Mouse (Mus musculus) spleen, postnatal 36 days (tissue): ENCODE measurements around the gene Zfp362.

ENCODE experiments used
- DNase-seq, 2 experiments: peaks; one replicate each; pipeline ENCODE4 v3.0.0; 2022; ENCODE audit warnings: low spot score in 2 of 2, mixed read lengths in 1 of 2

Gene Zfp362

DNA sequence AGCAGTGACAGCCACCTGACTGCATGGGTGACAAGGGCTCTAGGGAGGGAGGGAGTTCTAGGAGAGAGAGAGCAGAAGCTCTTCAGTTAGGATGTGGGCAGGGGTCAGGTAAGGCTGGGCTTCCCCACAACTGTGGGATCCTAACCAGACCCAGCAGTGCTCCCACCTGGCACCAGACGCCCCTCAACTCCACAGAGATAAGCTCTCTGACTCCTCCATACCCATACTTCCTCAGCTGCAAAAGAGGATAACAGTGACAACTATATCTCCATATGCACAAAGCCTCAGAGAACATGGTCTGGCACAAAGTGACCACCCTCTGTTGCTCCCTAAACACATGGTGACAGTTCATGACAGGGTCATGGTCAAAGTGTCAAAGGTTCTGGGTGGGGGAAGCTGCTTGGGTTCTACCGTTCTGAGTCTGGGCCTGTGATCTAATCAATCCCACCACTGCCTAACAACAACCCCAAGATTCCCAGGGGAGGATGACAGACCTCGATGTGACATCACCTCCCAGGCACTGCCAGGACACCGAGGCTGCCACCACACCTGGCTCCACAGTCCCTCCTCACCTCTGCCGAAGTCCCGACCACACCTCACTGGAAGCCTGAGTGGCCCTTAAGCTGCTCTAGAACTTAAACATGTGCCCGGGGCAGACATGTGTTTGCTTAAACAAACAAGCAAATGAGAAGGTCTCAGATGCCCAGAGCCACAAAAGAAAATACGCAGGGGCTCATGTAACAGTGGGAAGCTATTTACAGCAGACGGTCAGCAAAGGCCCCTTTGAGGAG is 4.0 kb downstream of the Zfp362 start:
- DNase-seq: no peak

DNA sequence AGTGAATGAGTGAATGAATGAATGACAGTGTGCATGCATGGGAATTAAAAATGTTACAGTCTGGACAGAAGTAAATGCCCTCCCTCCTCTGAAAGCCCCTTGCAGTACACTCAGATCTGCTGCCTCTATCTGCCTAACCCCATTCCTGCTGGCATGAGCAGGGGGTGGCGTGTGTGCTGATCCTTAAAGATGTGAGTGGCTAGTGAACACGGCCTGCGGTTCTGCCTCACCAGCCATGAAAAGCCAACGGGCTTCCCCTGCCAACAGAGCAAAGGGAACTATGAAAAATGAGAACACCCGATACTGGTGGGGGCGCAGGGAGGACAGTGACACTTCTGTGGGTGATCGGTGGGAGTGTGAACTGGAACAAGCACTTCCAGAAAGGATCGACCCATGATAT is 9.1 kb downstream of the Zfp362 start:
- DNase-seq: no peak

DNA sequence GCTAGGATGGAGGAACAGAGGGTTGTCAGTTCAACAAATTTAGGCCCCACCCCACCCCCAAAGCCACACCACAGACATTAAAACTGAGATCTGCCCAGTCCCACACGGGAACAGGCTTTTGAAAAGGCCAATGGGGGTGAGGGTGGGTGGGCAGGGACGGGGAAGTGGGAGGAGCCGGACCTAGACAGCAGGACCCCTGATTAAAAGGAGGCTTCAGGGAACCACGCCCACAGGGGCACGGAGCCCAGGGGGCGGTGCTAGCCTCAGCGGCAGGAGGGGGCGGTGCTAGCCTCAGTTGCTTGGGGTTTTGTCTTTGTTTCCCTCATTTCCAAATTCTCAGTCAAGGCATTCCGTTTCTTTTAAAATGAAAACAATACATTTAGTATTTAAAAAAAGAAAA is 10.2 kb downstream of the Zfp362 start:
- DNase-seq: no peak

DNA sequence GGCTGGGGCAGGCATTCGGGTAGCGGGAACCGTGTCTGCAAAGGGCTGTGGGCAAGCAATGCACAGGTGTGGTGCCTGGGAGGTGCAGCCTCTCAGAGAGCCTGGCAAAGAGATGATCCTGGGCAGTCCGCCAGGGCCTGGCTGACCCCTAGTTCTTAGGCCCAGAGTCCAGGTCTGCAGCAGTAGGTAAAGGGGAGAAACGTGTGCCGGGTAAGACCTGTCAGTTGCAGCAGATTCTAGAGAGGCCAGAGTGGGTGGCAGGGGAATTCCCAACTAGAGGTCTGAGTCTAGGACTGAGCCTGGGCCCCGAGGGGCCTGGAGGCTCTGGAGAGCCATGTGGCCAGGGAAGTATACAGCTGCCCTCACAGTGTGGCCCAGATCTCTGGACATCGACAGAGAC is 11.6 kb downstream of the Zfp362 start:
- no peak for DNase-seq

DNA sequence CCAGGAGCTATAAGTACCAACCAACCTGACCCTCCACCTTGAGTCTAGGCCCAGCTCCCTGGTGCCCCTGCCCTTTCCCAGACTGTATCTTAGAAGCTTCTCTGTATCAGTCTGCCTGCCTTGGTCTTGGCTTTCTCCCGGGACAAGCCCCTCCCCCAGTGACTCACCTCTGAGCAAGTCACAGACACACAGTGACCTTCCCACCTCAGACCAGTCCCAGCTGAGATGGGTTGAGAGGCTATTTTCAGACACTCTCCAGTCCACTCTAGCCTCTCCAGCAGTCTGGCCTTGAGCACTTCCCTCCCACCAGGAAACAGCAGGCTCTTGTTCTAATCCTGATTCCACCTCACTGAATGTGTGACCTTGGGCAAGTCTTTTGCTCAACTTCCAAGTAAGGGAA is 12.1 kb downstream of the Zfp362 start:
- no peak for DNase-seq

DNA sequence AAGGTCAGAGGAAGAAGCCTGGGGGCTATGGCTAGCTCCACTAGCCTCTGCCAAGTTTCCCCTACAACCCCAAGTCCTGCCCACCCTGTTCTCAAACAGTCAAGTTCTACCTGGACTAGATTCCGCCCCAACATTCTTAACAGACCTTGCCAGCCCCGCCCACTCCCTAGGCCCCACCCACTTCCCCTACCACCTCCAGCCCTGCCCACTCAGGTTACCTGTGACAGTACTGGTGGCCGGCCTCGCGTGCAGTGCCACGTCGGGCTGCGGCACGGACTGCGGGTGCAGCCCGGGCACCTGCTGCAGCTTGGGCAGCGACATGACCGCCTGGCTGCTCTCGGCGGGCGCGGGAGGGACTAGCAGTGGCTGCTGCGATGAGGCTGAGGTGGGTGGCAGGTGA is 16.2 kb downstream of the Zfp362 start:
- DNase-seq: no peak

DNA sequence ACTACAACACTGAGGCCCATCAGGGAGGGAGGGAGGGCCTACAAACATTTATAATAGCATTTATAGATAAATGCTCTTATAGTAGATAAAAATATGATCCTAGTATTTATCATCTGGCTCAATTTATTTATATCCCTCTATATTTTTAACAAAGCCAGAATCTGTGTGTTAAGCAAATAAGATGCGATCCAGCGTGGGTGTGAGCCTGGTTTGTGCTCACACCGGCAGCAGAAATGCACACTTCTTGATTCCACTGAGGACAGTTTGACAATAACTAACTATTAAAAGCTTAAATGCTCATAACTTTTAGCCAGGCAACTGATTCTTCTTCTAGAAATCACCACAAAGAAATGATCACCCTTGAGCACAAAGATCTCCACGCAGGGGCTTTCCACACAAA is 17.7 kb downstream of the Zfp362 start:
- no peak for DNase-seq

DNA sequence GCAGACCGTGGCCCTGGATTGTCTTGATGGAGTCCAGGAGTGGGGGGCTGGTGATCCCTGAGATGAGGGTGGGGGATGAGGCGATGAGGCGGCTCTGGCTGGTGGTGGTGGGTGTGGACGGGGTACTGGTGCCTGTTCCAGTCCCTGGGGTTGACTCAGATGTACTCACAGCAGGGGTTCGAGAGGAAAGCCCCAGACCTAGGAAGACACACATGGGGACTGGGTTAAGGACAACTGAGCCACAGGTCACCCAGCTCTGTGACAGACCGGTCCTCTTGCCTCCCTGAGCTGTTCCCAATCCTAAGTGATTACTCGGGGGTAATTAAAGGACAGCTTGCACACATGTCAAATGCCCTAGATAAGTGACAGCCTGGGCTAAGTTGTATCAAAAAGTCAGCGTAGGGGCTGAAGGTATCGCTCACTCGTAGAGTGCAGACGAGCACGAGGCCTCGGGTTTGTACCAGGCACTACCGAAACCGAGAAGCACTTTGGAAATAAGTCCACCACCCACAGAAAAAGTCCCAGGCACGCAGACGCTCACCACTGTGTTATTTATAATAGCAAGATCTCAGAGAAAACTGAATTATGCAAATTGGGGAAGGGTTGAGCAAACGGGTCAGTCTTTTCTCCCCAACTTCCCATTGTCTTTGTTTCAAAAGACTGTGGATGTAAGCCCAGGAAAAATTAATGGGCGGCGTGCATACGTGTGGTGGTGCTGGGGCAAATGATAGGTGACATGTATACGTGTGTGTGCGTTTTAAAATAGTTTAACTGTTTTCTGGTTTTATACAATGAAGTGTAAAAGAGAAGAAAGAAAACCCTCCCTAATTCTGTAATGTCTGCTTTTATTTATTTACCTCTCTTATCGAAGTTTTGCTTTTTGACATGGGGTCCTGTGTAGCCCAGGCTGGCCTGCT is 18.6 kb downstream of the Zfp362 start:
- DNase-seq: no peak

DNA sequence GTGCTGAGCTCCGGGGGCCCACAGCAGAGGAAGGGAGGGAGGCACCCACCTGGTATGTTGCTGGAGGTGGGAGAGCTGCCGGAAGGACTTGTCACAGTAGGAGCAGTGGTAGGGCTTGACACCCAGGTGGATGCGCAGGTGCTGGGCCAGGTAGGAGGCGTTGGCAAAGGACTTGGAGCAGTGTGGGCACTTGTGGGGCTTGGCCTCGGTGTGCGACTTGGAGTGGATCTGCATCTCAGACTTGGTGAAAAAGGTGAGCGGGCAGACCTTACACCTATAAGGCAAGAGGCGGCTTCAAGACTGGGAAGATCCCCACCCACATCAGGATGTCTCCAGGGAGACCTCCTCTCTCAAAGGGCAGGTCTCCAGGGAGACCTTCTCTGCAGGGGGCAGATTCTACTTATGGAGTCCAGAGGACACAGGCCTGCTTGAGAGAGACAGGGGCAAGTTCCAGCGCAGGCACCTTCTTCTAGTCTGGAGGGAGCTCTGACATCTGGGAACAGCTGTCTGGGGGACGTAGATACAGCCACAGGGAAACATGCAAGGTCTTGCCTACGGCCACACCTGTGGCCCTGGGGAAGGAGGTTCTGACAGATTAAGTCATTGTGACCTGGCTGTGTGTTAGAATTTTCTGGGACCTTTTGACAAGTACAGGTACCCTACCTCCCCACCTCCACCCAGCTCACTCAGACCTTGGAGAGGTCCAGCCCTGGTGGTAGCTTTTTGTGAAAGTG is 19.8 kb downstream of the Zfp362 start:
- no peak for DNase-seq

DNA sequence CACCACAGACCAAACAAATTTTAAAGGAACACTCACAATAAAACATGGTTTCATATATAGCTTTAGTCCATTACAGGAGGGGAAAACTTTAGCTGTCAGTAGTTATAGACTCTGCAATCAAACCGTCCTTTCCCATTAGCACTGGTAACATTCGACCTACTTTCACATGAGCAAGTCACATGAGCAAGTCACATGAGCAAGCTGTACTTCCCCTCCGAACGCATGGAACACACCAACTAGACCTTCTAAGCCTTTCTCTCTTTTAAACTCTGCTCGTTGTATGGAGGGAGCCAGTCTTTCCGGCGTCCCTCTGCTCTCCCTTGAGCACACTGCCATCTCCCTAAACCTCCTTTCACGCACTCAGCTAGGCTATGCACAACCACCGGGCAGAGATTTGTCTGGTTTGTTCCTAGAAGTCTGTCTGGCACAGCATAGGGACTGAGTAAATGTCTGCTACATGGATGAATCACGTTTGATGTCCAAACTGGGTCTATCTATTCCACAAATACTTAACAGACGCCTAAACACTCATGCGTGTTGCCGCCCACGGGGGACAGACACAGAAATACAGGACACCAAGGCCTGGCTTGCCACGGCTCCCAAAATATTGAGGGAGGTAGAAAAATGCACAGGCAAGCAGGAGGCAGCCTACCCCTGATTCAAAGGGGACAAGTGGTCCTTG is 20.8 kb downstream of the Zfp362 start:
- DNase-seq: no peak

DNA sequence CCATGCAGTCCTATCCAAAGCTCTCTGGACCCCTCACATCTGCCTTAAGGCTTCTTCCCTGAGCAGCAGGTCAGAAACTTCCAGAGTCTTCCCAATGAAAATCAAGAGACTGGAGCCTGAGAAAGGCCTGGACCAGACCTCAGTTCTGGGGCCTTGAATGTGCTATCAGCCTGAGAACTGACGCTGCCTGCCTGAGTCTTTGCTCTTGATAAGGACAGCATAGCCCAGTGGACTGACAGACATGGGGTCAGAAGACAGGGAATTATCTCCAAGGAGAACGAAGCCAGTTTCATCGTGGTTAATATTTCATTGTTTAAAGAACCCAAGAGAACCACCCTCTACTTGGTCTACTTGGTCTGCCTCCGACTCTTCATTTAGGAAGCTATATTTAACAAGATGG is 23.2 kb downstream of the Zfp362 start:
- no peak for DNase-seq

DNA sequence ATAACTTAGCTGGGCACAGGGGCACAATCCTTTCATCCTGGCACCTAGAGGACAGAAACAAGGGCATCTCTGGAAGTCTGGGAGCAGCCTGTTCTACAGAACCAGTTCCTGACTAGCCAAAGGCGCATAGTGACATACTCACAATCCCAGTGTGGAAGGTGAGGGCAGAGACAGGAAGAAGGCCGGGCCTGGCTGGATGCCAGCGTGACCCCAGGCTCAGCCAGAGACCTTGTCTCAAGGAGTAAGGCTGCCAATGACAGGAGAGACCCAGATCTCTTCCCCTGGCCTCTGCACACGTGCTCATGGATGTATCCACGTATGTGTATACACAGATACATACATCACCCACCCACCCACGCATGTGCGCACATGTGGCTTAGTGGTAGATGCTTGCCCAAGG is 23.8 kb downstream of the Zfp362 start:
- no peak for DNase-seq

DNA sequence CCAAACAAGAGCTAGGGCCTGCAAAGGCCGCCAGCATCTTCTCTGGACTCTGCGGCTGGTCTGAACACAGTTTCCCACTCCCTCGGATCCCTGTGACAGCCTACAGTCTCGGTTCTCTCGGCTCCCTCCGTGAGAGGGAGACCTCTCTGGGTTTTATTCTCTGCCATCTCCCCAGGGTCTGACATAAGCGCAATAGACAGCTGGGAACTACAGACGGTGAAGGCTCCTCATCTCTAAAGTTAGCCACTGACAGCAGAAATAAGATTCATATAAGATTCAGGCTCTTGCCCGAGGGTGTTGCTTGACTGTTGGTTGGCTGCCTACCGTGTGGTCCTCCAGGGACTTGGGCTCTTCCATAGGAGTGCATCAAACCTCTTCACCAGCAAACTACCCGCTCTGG is 28.3 kb downstream of the Zfp362 start:
- no peak for DNase-seq

DNA sequence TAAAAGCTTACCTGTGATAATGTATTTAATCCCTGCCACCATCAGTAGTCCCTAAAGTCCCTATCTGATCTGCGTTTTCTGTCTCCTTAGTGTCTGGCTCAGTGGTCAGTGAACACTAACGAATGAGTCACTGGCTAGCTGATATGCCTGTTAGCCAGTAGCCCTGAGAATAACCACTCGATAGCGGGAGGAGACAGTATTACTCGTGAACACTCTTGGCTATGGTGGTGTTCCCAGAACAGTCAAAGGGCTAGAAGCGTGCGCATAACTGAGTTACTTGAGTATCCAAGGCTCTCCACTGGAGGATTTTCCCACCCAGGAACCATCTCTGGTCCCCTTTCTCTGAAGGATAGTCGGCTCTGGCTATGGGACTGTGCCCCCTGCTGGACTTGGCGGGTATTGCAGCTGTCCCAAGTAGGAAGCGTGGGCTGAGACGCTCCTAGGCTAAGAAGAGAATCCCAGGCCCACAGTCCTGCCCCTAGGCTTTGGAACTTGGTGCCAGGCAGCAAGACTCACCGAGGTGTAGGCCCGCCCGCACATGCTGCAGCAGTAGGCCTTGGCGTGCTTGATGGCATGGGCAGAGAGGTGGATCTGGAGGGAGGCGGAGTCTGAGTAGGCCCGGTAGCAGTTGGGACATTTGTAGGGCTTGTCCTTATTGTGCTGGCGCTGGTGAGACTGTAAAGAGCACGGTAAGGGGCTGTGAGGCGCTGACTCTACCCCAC is 29.1 kb downstream of the Zfp362 start:
- DNase-seq: peak; percentile 45 to 46

DNA sequence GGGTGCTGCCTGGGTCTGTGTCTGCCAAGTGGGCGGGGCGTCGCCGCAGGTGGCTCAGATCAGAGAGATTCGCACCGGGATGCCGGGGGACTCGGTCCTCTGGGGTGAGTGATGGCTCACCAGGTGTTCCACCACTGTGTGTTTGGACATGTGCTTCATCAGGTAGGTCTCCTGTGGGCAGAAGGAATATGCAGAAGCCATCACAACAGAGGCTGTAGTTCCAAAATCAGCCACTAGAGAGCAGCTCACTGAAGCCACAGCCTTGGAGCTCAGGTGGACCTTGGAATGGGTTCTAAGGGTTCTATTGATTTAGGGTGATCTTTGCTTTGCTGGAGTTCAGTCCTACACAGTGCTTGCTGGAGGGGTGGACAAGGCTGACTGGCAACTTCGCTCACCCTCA is 31.4 kb downstream of the Zfp362 start:
- DNase-seq: peak; percentile 33 to 40

DNA sequence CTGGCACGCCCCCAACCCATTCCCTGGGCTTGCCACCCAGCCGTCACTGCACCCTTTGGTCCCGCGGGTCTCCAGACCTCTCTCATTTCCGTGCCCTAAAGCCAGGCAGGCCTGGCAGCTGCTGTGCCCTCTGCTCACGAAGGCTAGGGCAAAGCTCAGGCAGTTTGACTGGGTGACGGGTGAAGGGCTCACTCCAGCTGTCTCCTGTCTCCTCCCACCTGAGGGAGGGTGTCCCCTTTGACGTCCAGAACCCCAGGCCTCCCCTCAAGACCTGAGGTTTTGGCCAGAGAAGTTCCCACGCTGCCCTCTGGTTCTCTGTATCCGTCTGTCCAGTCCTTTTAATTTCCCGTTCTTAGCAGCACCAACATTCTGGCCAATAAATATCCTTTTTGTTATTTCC is 32.0 kb downstream of the Zfp362 start:
- DNase-seq: no peak

DNA sequence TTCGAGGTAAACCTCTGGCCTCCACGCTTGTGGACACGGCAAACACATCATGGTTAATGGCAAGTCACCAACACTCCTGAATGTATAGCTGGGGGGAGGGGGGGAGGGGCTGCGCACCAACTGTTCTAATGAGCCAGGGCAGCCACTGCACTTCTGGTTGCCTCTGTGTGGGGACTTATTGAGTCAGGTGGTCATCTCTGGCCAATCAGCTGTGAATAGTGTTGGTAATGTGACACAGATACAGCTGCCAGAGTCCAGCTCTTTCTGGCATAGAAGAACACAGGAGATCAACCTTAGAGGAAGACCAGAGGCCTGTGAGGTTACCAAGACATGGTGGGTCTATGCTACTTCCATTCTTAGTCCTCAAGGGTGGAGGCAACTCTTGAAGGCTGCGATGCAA is 35.1 kb downstream of the Zfp362 start:
- no peak for DNase-seq

DNA sequence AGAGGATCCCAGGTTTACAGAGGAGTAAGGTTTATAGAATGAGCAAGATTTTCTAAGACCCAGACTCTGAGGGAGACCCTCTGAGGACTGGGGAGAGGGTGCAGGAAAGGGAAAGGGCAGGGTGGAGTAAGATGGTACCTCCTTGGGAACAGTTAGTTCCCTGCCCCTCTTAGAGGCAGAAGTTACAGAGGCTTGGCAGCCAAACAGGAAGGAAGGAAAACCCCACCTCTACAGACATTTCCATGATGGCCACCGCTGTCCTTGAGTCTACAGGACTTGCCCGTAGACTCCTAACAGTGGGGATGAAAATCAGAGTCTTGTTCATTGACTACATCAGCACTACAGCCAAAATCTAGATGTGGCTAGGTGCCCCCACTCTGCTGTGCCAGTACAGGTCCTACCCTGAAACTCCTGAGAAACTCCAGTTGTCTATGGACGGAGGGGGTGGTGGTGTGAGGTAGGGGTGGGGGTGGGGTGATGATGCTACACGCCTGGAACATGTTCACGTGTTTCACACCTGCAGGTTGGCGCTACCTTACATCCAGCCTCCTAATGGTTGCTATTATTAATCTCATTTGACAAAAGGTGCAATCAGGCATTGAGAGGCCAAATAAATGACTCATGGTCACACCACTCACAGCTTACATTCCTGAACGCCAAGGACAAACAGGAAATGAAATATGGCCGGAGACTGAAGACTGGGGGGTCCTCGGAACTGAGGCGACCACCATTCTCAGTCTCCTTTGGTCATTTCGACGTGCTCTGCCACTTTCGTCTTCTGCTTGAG is 36.1 kb downstream of the Zfp362 start:
- no peak for DNase-seq

DNA sequence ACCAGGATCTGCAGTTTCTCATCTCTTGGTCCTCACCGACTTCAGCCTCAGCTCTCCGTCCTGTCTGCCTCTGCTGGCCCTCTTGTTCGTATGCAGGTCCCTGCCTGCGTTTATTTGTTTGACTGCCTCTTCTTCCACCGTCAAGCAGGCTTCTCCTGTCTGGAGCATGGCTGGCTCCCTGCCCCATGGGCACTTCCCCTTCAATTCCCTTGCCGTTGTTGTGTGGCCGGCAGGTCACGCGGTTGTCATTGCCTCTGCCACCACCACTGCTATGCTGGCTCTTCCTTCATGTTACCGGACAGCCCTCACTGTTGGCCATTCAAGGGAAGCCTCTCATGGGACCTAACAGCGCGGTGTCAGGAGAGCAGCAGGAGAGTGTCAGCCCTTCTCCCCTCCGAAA is 37.7 kb downstream of the Zfp362 start:
- DNase-seq: no peak

DNA sequence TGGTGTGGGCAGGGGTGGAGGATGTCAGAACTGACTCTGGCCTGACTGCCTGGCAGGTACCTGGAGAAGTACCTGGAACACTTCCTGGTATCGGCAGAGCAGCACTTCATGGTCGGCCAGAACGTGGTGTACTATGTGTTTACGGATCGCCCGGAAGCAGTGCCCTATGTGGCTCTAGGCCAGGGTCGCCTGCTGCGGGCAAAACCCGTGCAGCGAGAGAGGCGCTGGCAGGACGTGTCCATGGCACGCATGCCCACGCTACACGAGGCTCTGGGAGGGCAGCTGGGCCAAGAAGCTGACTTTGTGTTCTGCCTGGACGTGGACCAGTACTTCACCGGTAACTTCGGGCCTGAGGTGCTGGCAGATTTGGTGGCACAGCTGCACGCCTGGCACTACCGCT is 38.9 kb downstream of the Zfp362 start:
- no peak for DNase-seq
